Comparison of ENCODE assay signal across 9 mouse cellular contexts in the genomic region with DNA sequence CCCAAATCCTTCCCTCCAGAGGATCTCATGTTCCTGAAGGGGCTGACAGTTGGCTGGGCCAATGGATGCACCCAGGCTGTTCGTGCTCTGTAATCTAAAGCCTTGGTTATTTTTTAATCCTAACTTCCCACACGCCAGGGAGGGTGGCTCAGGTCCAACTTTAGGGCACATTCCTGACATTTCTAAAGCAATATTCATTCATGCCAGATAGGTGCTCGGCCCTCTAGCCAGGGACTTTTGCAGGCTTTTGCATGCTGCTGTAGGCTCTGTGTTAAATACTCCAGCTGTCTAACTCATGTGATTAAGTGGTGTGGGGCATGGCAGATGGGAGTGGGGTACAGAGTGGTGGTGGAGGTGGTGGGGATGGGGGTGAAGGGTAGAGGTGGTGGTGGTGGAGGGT.
DNase-seq lines count a peak whose midpoint lies in the region; ATAC-seq and TF ChIP-seq lines count a peak whose summit lies in the region.
"Had no signal": no experiment of that assay in that cellular context is flagged by ENCODE, and none has a peak within 500 bp of the region (broad histone marks: within the 10 kb centered on the region; RNA-seq: fewer than 3 reads in every experiment).

No protein-coding gene starts in this region.

- 0 out of 2 replicates have a peak, but pooled peaks cover 3% of the 10 kb centered on the region for H3K4me1 ChIP-seq in heart, embryonic 11.5 days (ENCODE audit: control insufficient read depth, insufficient read depth, low read length)
- peaks cover 10% of the 10 kb centered on the region; the same call in 1 of the 2 replicates for H3K4me1 ChIP-seq in kidney, embryonic 16.5 days (ENCODE audit: insufficient read depth, low read length)
- H3K4me1 ChIP-seq: liver, embryonic 13.5 days had no signal

- H3K27ac ChIP-seq in heart, embryonic 11.5 days (ENCODE audit: low read depth, low read length) = no peak overlapping the region
- peak overlapping the region; percentile 14 for H3K27ac ChIP-seq in kidney, embryonic 16.5 days (ENCODE audit: low read length)
- H3K27ac ChIP-seq in left cerebral cortex, adult 2 months = no peak overlapping the region
- H3K27ac ChIP-seq: liver, embryonic 13.5 days had no signal

- TF ChIP-seq CTCF in left cerebral cortex, adult 2 months (IDR thresholded peaks at IDR 0.05) = no peak

- 32% methylated on average over 3 of the region's 3 CpGs for WGBS in heart, embryonic 11.5 days (ENCODE audit: insufficient replicate concordance)
- WGBS in kidney, embryonic 16.5 days = 25% methylated on average over 3 of the region's 3 CpGs

- H3K36me3 ChIP-seq in heart, embryonic 11.5 days (ENCODE audit: control insufficient read depth, insufficient read depth, low read length) = no peaks in the 10 kb centered on the region
- H3K36me3 ChIP-seq in kidney, embryonic 16.5 days (ENCODE audit: insufficient read depth, low read length) = no peaks in the 10 kb centered on the region
- H3K36me3 ChIP-seq: liver, embryonic 13.5 days had no signal

- no peak overlapping the region for H3K4me3 ChIP-seq in heart, embryonic 11.5 days (ENCODE audit: low read depth, low read length)
- H3K4me3 ChIP-seq in kidney, embryonic 16.5 days (ENCODE audit: low read length) = no peak overlapping the region
- no peak overlapping the region for H3K4me3 ChIP-seq in left cerebral cortex, adult 2 months
- H3K4me3 ChIP-seq: liver, embryonic 13.5 days had no signal

- no peaks in the 10 kb centered on the region for H3K9me3 ChIP-seq in heart, embryonic 11.5 days (replicated peaks; ENCODE audit: control insufficient read depth, low read length)
- no peaks in the 10 kb centered on the region for H3K9me3 ChIP-seq in kidney, embryonic 16.5 days (ENCODE audit: low read length)
- H3K9me3 ChIP-seq: liver, embryonic 13.5 days had no signal

- intact Hi-C loops in heart, postnatal 25 days (cut with DNase I) = loop anchor here (5.0 kb wide), 1 partner anchor 76 kb away; no protein-coding TSS in a partner anchor
- intact Hi-C loops in left cerebral cortex, adult 2 months (cut with DNase I) = no loop called here

- no peak overlapping the region for H3K9ac ChIP-seq in heart, embryonic 11.5 days (ENCODE audit: low read depth, low read length)
- H3K9ac ChIP-seq in kidney, embryonic 16.5 days (replicated peaks; ENCODE audit: low read length) = no peak overlapping the region
- H3K9ac ChIP-seq: liver, embryonic 13.5 days had no signal

- DNase-seq in heart, adult 18-20 months = peak; percentile 41 to 50
- DNase-seq in heart, postnatal 25 days (ENCODE audit: low spot score) = no peak
- DNase-seq in lung, postnatal 25 days (ENCODE audit: low spot score) = peak; percentile 42
- no peak for DNase-seq in left cerebral cortex, adult 2 months (ENCODE audit: extremely low spot score in 1 of 2, low spot score in 2 of 2)
- DNase-seq in embryo, embryonic 10 days (ENCODE audit: low spot score) = no peak
- no peak for DNase-seq in thymus, postnatal 36 days
- DNase-seq: liver, embryonic 13.5 days had no signal

- no peaks in the 10 kb centered on the region for H3K27me3 ChIP-seq in heart, embryonic 11.5 days (ENCODE audit: control insufficient read depth, insufficient read depth, low read length)
- H3K27me3 ChIP-seq in kidney, embryonic 16.5 days (ENCODE audit: insufficient read depth, low read length) = no peaks in the 10 kb centered on the region
- H3K27me3 ChIP-seq: liver, embryonic 13.5 days had no signal

- ATAC-seq in heart, embryonic 11.5 days (replicated peaks; ENCODE audit: insufficient number of reproducible peaks, low FRiP score, low TSS enrichment) = 0 out of 2 replicates have a peak, but pooled peaks have one; percentile 26
- ATAC-seq in kidney, embryonic 16.5 days (ENCODE audit: low FRiP score, low TSS enrichment) = peak; percentile 87

- no peak overlapping the region for H3K4me2 ChIP-seq in heart, embryonic 11.5 days
- no peak overlapping the region for H3K4me2 ChIP-seq in kidney, embryonic 16.5 days (replicated peaks; ENCODE audit: low read depth, low read length)
- H3K4me2 ChIP-seq: liver, embryonic 13.5 days had no signal

Comparison
In these comparisons a context has a peak if more than half of its experiments do, and no peak if none do; other contexts are left out.
1. DNase-seq: peak in heart, adult 18-20 months (2 of 2) and lung, postnatal 25 days (single experiment); none in heart, postnatal 25 days (single experiment), left cerebral cortex, adult 2 months (0 of 2), embryo, embryonic 10 days (single experiment) and thymus, postnatal 36 days (0 of 2).